Comparison of ENCODE assay signal across 8 mouse cellular contexts in genomic region chr4:136283783-136284182, GRCm38 (mm10). TPM values are rescaled to one million over a fixed set of nuclear protein-coding genes. Genes with fewer than 3 reads are reported as not detected.
DNase-seq lines count a peak whose midpoint lies in the region; ATAC-seq lines count a peak whose summit lies in the region.

No protein-coding gene starts in this region.

- peaks cover 27% of the 10 kb centered on the region for H3K4me1 ChIP-seq in kidney, embryonic 14.5 days (ENCODE audit: control insufficient read depth, insufficient read depth, low read length)
- peaks cover 29% of the 10 kb centered on the region for H3K4me1 ChIP-seq in forebrain, embryonic 14.5 days (ENCODE audit: control insufficient read depth, insufficient read depth, low read length)
- H3K4me1 ChIP-seq in midbrain, embryonic 12.5 days, result peaks cover 44% of the 10 kb centered on the region

- H3K27ac ChIP-seq in kidney, embryonic 14.5 days (ENCODE audit: low read depth, low read length), result peak overlapping the region; percentile 89; the same call in 1 of the 2 replicates
- peak overlapping the region; percentile 95 for H3K27ac ChIP-seq in forebrain, embryonic 14.5 days (ENCODE audit: low read depth, low read length)
- peak overlapping the region; percentile 90 for H3K27ac ChIP-seq in midbrain, embryonic 12.5 days (replicated peaks)

- H3K36me3 ChIP-seq in kidney, embryonic 14.5 days (ENCODE audit: control insufficient read depth, insufficient read depth, low read length), result peaks cover 16% of the 10 kb centered on the region
- peaks cover 16% of the 10 kb centered on the region for H3K36me3 ChIP-seq in forebrain, embryonic 14.5 days (ENCODE audit: control insufficient read depth, insufficient read depth, low read length)
- peaks cover 15% of the 10 kb centered on the region for H3K36me3 ChIP-seq in midbrain, embryonic 12.5 days

- DNase-seq in kidney, postnatal 10 days, result no peak
- peak; percentile 81 for DNase-seq in brain, adult 2 months (ENCODE audit: low read depth, low spot score)
- DNase-seq in forebrain, embryonic 14.5 days (ENCODE audit: low spot score), result peak; percentile 78
- DNase-seq in urinary bladder, postnatal 25 days (ENCODE audit: low spot score), result no peak
- DNase-seq in frontal cortex, postnatal 25 days (ENCODE audit: low spot score in 2 of 2), result no peak
- no peak for DNase-seq in adrenal gland, adult 18-20 months (ENCODE audit: low spot score in 2 of 2)

- ATAC-seq in kidney, embryonic 14.5 days (ENCODE audit: low FRiP score, low TSS enrichment), result no peak
- ATAC-seq in forebrain, embryonic 14.5 days, result no peak
- no peak for ATAC-seq in midbrain, embryonic 12.5 days (ENCODE audit: low FRiP score, low read depth)

- no peak overlapping the region for H3K4me2 ChIP-seq in kidney, embryonic 14.5 days (replicated peaks; ENCODE audit: low read depth, low read length)
- H3K4me2 ChIP-seq in forebrain, embryonic 14.5 days (ENCODE audit: low read length), result peak overlapping the region; percentile 91
- peak overlapping the region; percentile 34; the same call in 1 of the 2 replicates for H3K4me2 ChIP-seq in midbrain, embryonic 12.5 days (replicated peaks)

- no peak overlapping the region for H3K4me3 ChIP-seq in kidney, embryonic 14.5 days (ENCODE audit: low read length)
- no peak overlapping the region for H3K4me3 ChIP-seq in forebrain, embryonic 14.5 days (ENCODE audit: low read depth, low read length)
- no peak overlapping the region for H3K4me3 ChIP-seq in midbrain, embryonic 12.5 days

- WGBS in kidney, embryonic 14.5 days, result 30% methylated on average over 2 of the region's 2 CpGs
- WGBS in forebrain, embryonic 14.5 days, result 2% methylated on average over 2 of the region's 2 CpGs
- 16% methylated on average over 2 of the region's 2 CpGs for WGBS in midbrain, embryonic 12.5 days

- no peak overlapping the region for H3K9ac ChIP-seq in kidney, embryonic 14.5 days (ENCODE audit: low read depth, low read length)
- peak overlapping the region; percentile 84; the same call in 1 of the 2 replicates for H3K9ac ChIP-seq in forebrain, embryonic 14.5 days (ENCODE audit: low read length)
- no peak overlapping the region for H3K9ac ChIP-seq in midbrain, embryonic 12.5 days (replicated peaks)

- peaks cover 1% of the 10 kb centered on the region; the same call in 1 of the 2 replicates for H3K9me3 ChIP-seq in kidney, embryonic 14.5 days (ENCODE audit: control insufficient read depth, low read length)
- 0 out of 2 replicates have a peak, but pooled peaks cover 3% of the 10 kb centered on the region for H3K9me3 ChIP-seq in forebrain, embryonic 14.5 days (replicated peaks; ENCODE audit: control insufficient read depth, low read length)
- peaks cover 8% of the 10 kb centered on the region; the same call in 1 of the 2 replicates for H3K9me3 ChIP-seq in midbrain, embryonic 12.5 days

- no peaks in the 10 kb centered on the region for H3K27me3 ChIP-seq in kidney, embryonic 14.5 days (ENCODE audit: control insufficient read depth, insufficient read depth, low read length)
- peaks cover 5% of the 10 kb centered on the region; the same call in 1 of the 2 replicates for H3K27me3 ChIP-seq in forebrain, embryonic 14.5 days (replicated peaks; ENCODE audit: control insufficient read depth, insufficient read depth, low read length)
- peaks cover 5% of the 10 kb centered on the region for H3K27me3 ChIP-seq in midbrain, embryonic 12.5 days

RNA-seq across cellular contexts. Expression of gene Zfp46, which starts 0.7 kb away (rescaled TPM):
- 12.2 and 22.0 TPM in 2 replicates for polyA plus RNA-seq in kidney, embryonic 14.5 days (2014; fragmentation: Nextera tagmentation; extraction: Ambion mirVana)
- 34.4 and 39.7 TPM in 2 replicates for polyA plus RNA-seq in forebrain, embryonic 14.5 days (2014; fragmentation: Nextera tagmentation; extraction: Ambion mirVana)
- 38.4 and 40.5 TPM in 2 replicates for polyA plus RNA-seq in midbrain, embryonic 12.5 days (2016; fragmentation: Nextera tagmentation; extraction: Ambion mirVana)
- 10 to 100 TPM; 15.5 to 17.2 TPM for total RNA-seq in adrenal gland, adult 18-20 months (2021)

RNA-seq across cellular contexts. Expression of gene Hnrnpr, which starts 27.0 kb away (rescaled TPM):
- polyA plus RNA-seq in kidney, embryonic 14.5 days (2014; fragmentation: Nextera tagmentation; extraction: Ambion mirVana), result 115 and 180 TPM in 2 replicates
- 195 and 201 TPM in 2 replicates for polyA plus RNA-seq in forebrain, embryonic 14.5 days (2014; fragmentation: Nextera tagmentation; extraction: Ambion mirVana)
- 237 and 247 TPM in 2 replicates for polyA plus RNA-seq in midbrain, embryonic 12.5 days (2016; fragmentation: Nextera tagmentation; extraction: Ambion mirVana)
- 10 to 100 TPM; 52.2 to 64.3 TPM for total RNA-seq in adrenal gland, adult 18-20 months (2021)

RNA-seq across cellular contexts. Expression of gene Tcea3, which starts 36.3 kb away (rescaled TPM):
- polyA plus RNA-seq in kidney, embryonic 14.5 days (2014; fragmentation: Nextera tagmentation; extraction: Ambion mirVana), result 5.4 and 6.3 TPM in 2 replicates
- 0.60 and 1.2 TPM in 2 replicates for polyA plus RNA-seq in forebrain, embryonic 14.5 days (2014; fragmentation: Nextera tagmentation; extraction: Ambion mirVana)
- 2.3 and 3.5 TPM in 2 replicates for polyA plus RNA-seq in midbrain, embryonic 12.5 days (2016; fragmentation: Nextera tagmentation; extraction: Ambion mirVana)
- total RNA-seq in adrenal gland, adult 18-20 months (2021), result 1 to 10 TPM; 1.5 to 4.7 TPM

Comparison
In these comparisons a context has a peak if more than half of its experiments do, and no peak if none do; other contexts are left out.
1. DNase-seq: peak in brain, adult 2 months (single experiment) and forebrain, embryonic 14.5 days (single experiment); none in kidney, postnatal 10 days (single experiment), urinary bladder, postnatal 25 days (single experiment), frontal cortex, postnatal 25 days (0 of 2) and adrenal gland, adult 18-20 months (0 of 2).
2. Peak in every context shown above with its lines, with median percentiles within 50 percentile points of each other: H3K27ac ChIP-seq.